Mouse (Mus musculus): ENCODE data around the gene Gm20605. TPM values are rescaled to one million over a fixed set of nuclear protein-coding genes. Genes with fewer than 3 reads are reported as not detected.

The Gm20605 gene
- polyA plus RNA-seq, 1 experiment from 2014 or later, result 10.1 TPM

- H3K27ac ChIP-seq (ENCODE audit: low read depth), result peak overlapping the region; percentile 54; the same call in 1 of the 2 replicates
- WGBS, result 10% methylated on average over 28 of the region's 28 CpGs
- no peak; the same call in none of the 2 replicates for ATAC-seq (replicated peaks; ENCODE audit: low FRiP score, low TSS enrichment, low read depth)
Observed at GRCm38 (mm10) chr5:137683388-137684293, 54.7 kb downstream of the Gm20605 start.

GRCm38 (mm10) chr5:137684294-137685123, 55.5 kb downstream of the Gm20605 start, which contains the start of gene Agfg2:
Gene Agfg2, minus strand, starts transcription at chr5:137684726.
- Histone ChIP-seq H3K36me3 (ENCODE audit: control insufficient read depth, insufficient read depth, low read length) (0 out of 2 replicates have a peak, but pooled peaks cover 6% of the 10 kb centered on the region), H3K27me3 (replicated peaks; ENCODE audit: control insufficient read depth, insufficient read depth, low read length) (no peaks in the 10 kb centered on the region), H3K9me3 (ENCODE audit: control insufficient read depth, low read length) (no peaks in the 10 kb centered on the region), H3K4me3 (ENCODE audit: low read depth, low read length) (peak within 1 kb of the TSS; percentile 63), H3K9ac (ENCODE audit: low read length) (peak within 1 kb of the TSS; percentile 56), H3K4me1 (replicated peaks; ENCODE audit: control insufficient read depth, insufficient read depth, low read length) (peaks cover 9% of the 10 kb centered on the region), H3K27ac (ENCODE audit: low read depth) (peak within 1 kb of the TSS; percentile 54; the same call in 1 of the 2 replicates), H3K4me2 (ENCODE audit: low read length) (peak within 1 kb of the TSS; percentile 85)
- DNase-seq (ENCODE audit: low spot score), result peak; percentile 94
- under 1% methylated on average over 62 of the region's 62 CpGs for WGBS
- peak; percentile 98 for ATAC-seq (replicated peaks; ENCODE audit: low FRiP score, low TSS enrichment, low read depth)

More at GRCm38 (mm10) chr5:137683388-137684293, 54.7 kb downstream of the Gm20605 start:
- H3K27me3 ChIP-seq (replicated peaks; ENCODE audit: control insufficient read depth, insufficient read depth, low read length), result no peaks in the 10 kb centered on the region
- H3K36me3 ChIP-seq (ENCODE audit: control insufficient read depth, insufficient read depth, low read length), result 0 out of 2 replicates have a peak, but pooled peaks cover 6% of the 10 kb centered on the region
- DNase-seq (ENCODE audit: low spot score), result peak; percentile 58
- H3K4me1 ChIP-seq (replicated peaks; ENCODE audit: control insufficient read depth, insufficient read depth, low read length), result peaks cover 9% of the 10 kb centered on the region
- H3K4me2 ChIP-seq (ENCODE audit: low read length), result peak overlapping the region; percentile 85
- H3K9ac ChIP-seq (ENCODE audit: low read length), result peak overlapping the region; percentile 56
- peak overlapping the region; percentile 63 for H3K4me3 ChIP-seq (ENCODE audit: low read depth, low read length)
- H3K9me3 ChIP-seq (ENCODE audit: control insufficient read depth, low read length), result no peaks in the 10 kb centered on the region

- peaks cover 9% of the 10 kb centered on the region for H3K4me1 ChIP-seq (replicated peaks; ENCODE audit: control insufficient read depth, insufficient read depth, low read length)
- no peaks in the 10 kb centered on the region for H3K27me3 ChIP-seq (replicated peaks; ENCODE audit: control insufficient read depth, insufficient read depth, low read length)
- H3K9ac ChIP-seq (ENCODE audit: low read length), result no peak overlapping the region
- H3K36me3 ChIP-seq (ENCODE audit: control insufficient read depth, insufficient read depth, low read length), result 0 out of 2 replicates have a peak, but pooled peaks cover 3% of the 10 kb centered on the region
- H3K9me3 ChIP-seq (ENCODE audit: control insufficient read depth, low read length), result no peaks in the 10 kb centered on the region
- no peak overlapping the region for H3K4me2 ChIP-seq (ENCODE audit: low read length)
- ATAC-seq (replicated peaks; ENCODE audit: low FRiP score, low TSS enrichment, low read depth), result no peak
- no peak overlapping the region for H3K27ac ChIP-seq (ENCODE audit: low read depth)
- H3K4me3 ChIP-seq (ENCODE audit: low read depth, low read length), result no peak overlapping the region
- DNase-seq (ENCODE audit: low spot score), result no peak
- 95% methylated on average over 3 of the region's 3 CpGs for WGBS
Observed at GRCm38 (mm10) chr5:137685653-137686052, 56.7 kb downstream of the Gm20605 start.

GRCm38 (mm10) chr5:137686127-137686790, 57.3 kb downstream of the Gm20605 start:
- no peak for DNase-seq (ENCODE audit: low spot score)
- Histone ChIP-seq H3K4me3 (ENCODE audit: low read depth, low read length) (no peak overlapping the region), H3K4me1 (replicated peaks; ENCODE audit: control insufficient read depth, insufficient read depth, low read length) (peaks cover 9% of the 10 kb centered on the region), H3K4me2 (ENCODE audit: low read length) (no peak overlapping the region), H3K9me3 (ENCODE audit: control insufficient read depth, low read length) (no peaks in the 10 kb centered on the region), H3K27ac (ENCODE audit: low read depth) (no peak overlapping the region), H3K36me3 (ENCODE audit: control insufficient read depth, insufficient read depth, low read length) (0 out of 2 replicates have a peak, but pooled peaks cover 2% of the 10 kb centered on the region), H3K9ac (ENCODE audit: low read length) (no peak overlapping the region), H3K27me3 (replicated peaks; ENCODE audit: control insufficient read depth, insufficient read depth, low read length) (no peaks in the 10 kb centered on the region)
- 70% methylated on average over 6 of the region's 6 CpGs for WGBS
- no peak for ATAC-seq (replicated peaks; ENCODE audit: low FRiP score, low TSS enrichment, low read depth)

GRCm38 (mm10) chr5:137689974-137690373, 61.0 kb downstream of the Gm20605 start:
- DNase-seq (ENCODE audit: low spot score) (no peak), ATAC-seq (replicated peaks; ENCODE audit: low FRiP score, low TSS enrichment, low read depth) (no peak)
- WGBS, result 81% methylated on average over 3 of the region's 3 CpGs
- H3K9ac ChIP-seq (ENCODE audit: low read length), result no peak overlapping the region
- H3K27ac ChIP-seq (ENCODE audit: low read depth), result no peak overlapping the region
- no peak overlapping the region for H3K4me3 ChIP-seq (ENCODE audit: low read depth, low read length)
- no peaks in the 10 kb centered on the region for H3K36me3 ChIP-seq (ENCODE audit: control insufficient read depth, insufficient read depth, low read length)
- H3K4me1 ChIP-seq (replicated peaks; ENCODE audit: control insufficient read depth, insufficient read depth, low read length), result no peaks in the 10 kb centered on the region
- no peaks in the 10 kb centered on the region for H3K9me3 ChIP-seq (ENCODE audit: control insufficient read depth, low read length)
- no peak overlapping the region for H3K4me2 ChIP-seq (ENCODE audit: low read length)
- no peaks in the 10 kb centered on the region for H3K27me3 ChIP-seq (replicated peaks; ENCODE audit: control insufficient read depth, insufficient read depth, low read length)

GRCm38 (mm10) chr5:137690531-137690930, 61.6 kb downstream of the Gm20605 start:
- ATAC-seq (replicated peaks; ENCODE audit: low FRiP score, low TSS enrichment, low read depth) (no peak), DNase-seq (ENCODE audit: low spot score) (no peak)
- Histone ChIP-seq H3K27me3 (replicated peaks; ENCODE audit: control insufficient read depth, insufficient read depth, low read length) (no peaks in the 10 kb centered on the region), H3K9me3 (ENCODE audit: control insufficient read depth, low read length) (no peaks in the 10 kb centered on the region), H3K4me1 (replicated peaks; ENCODE audit: control insufficient read depth, insufficient read depth, low read length) (no peaks in the 10 kb centered on the region), H3K4me3 (ENCODE audit: low read depth, low read length) (no peak overlapping the region), H3K4me2 (ENCODE audit: low read length) (no peak overlapping the region), H3K36me3 (ENCODE audit: control insufficient read depth, insufficient read depth, low read length) (no peaks in the 10 kb centered on the region), H3K9ac (ENCODE audit: low read length) (no peak overlapping the region), H3K27ac (ENCODE audit: low read depth) (no peak overlapping the region)
- WGBS, result 52% methylated on average over 9 of the region's 9 CpGs

GRCm38 (mm10) chr5:137691881-137692280, 62.9 kb downstream of the Gm20605 start:
- H3K4me2 ChIP-seq (ENCODE audit: low read length), result no peak overlapping the region
- no peaks in the 10 kb centered on the region for H3K27me3 ChIP-seq (replicated peaks; ENCODE audit: control insufficient read depth, insufficient read depth, low read length)
- 68% methylated on average over 1 of the region's 1 CpGs for WGBS
- no peak overlapping the region for H3K27ac ChIP-seq (ENCODE audit: low read depth)
- H3K4me3 ChIP-seq (ENCODE audit: low read depth, low read length), result no peak overlapping the region
- no peak overlapping the region for H3K9ac ChIP-seq (ENCODE audit: low read length)
- no peaks in the 10 kb centered on the region for H3K9me3 ChIP-seq (ENCODE audit: control insufficient read depth, low read length)
- H3K36me3 ChIP-seq (ENCODE audit: control insufficient read depth, insufficient read depth, low read length), result no peaks in the 10 kb centered on the region
- no peaks in the 10 kb centered on the region for H3K4me1 ChIP-seq (replicated peaks; ENCODE audit: control insufficient read depth, insufficient read depth, low read length)
- no peak for DNase-seq (ENCODE audit: low spot score)
- ATAC-seq (replicated peaks; ENCODE audit: low FRiP score, low TSS enrichment, low read depth), result no peak
